Mouse (Mus musculus) thymus, adult 2 months (tissue): ENCODE results near the gene Ptpa.

Experiments used
- CTCF ChIP-seq: fragments of 200-500 bp; IDR thresholded peaks from 2 replicates; pipeline ENCODE4 v1.5.1; 2012; ENCODE audit warnings: mild to moderate bottlenecking, control low read depth, low read length, moderate library complexity, borderline replicate concordance; ENCODE audit not compliant: control insufficient read depth, poor library complexity, insufficient read depth; ENCODE audit errors: extremely low read depth
- POLR2A ChIP-seq: fragments of 200-500 bp; IDR thresholded peaks from 2 replicates; pipeline ENCODE4 v1.6.1; 2012; ENCODE audit warnings: mild to moderate bottlenecking, low read length, control low read depth, moderate library complexity; ENCODE audit not compliant: control insufficient read depth, poor library complexity, insufficient read depth; ENCODE audit errors: extremely low read depth

DNA sequence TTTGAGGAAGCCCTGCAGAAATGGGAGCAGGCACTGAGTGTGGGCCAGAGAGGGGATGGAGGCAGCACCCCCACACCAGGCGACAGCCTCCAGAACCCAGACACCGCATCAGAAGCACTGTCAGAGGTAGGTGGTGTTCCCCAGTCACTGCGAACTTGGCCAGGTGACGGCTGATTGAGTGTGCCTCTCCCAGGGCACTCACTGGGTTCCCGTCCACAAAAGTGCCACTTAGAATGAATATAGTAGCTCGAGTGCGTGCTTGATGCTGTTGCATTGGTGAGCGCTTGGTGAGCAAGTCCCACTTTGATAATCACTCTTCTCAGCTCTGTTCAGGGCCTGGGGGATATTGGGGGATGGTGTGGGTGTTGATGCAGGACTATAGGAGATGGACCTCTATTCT is 44.3 kb upstream of the Ptpa start:
- TF ChIP-seq POLR2A (no peak), CTCF (no peak)
